Comparison of ENCODE assay signal across 19 mouse cellular contexts in genomic region chr9:37474923-37475322, GRCm38 (mm10). TPM values are rescaled to one million over a fixed set of nuclear protein-coding genes. Genes with fewer than 3 reads are reported as not detected.
DNase-seq lines count a peak whose midpoint lies in the region; ATAC-seq and TF ChIP-seq lines count a peak whose summit lies in the region.
"Had no signal": no experiment of that assay in that cellular context is flagged by ENCODE, and none has a peak within 500 bp of the region (broad histone marks: within the 10 kb centered on the region; RNA-seq: fewer than 3 reads in every experiment).

No protein-coding gene starts in this region.

- TF ChIP-seq POLR2A in brain, embryonic 14.5 days (IDR thresholded peaks at IDR 0.05; ENCODE audit: borderline replicate concordance, extremely low read depth, insufficient read depth, insufficient read length, poor library complexity, severe bottlenecking) = no peak

- H3K4me3 ChIP-seq in embryonic facial prominence, embryonic 14.5 days (ENCODE audit: low read depth, low read length) = no peak overlapping the region
- no peak overlapping the region for H3K4me3 ChIP-seq in embryonic facial prominence, embryonic 10.5 days
- no peak overlapping the region for H3K4me3 ChIP-seq in hindbrain, embryonic 12.5 days
- H3K4me3 ChIP-seq: heart, embryonic 12.5 days; limb, embryonic 13.5 days had no signal

- intact Hi-C loops in left cerebral cortex, postnatal 14 days (cut with DNase I) = no loop called here
- intact Hi-C loops in left cerebral cortex, postnatal 36 days (cut with DNase I) = no loop called here

- ATAC-seq in embryonic facial prominence, embryonic 14.5 days (ENCODE audit: low read depth) = peak; percentile 30; the same call in 1 of the 2 replicates
- no peak for ATAC-seq in hindbrain, embryonic 12.5 days (ENCODE audit: low FRiP score)
- ATAC-seq: hindbrain, embryonic 16.5 days; intestine, postnatal 0 days had no signal

- no peaks in the 10 kb centered on the region for H3K4me1 ChIP-seq in embryonic facial prominence, embryonic 14.5 days (ENCODE audit: control insufficient read depth, insufficient read depth, low read length)
- no peaks in the 10 kb centered on the region for H3K4me1 ChIP-seq in embryonic facial prominence, embryonic 10.5 days
- H3K4me1 ChIP-seq in hindbrain, embryonic 12.5 days = no peaks in the 10 kb centered on the region
- H3K4me1 ChIP-seq: heart, embryonic 12.5 days; limb, embryonic 13.5 days had no signal

- no peak overlapping the region for H3K9ac ChIP-seq in embryonic facial prominence, embryonic 14.5 days (ENCODE audit: low read depth, low read length)
- H3K9ac ChIP-seq in hindbrain, embryonic 12.5 days = no peak overlapping the region
- H3K9ac ChIP-seq: heart, embryonic 12.5 days; limb, embryonic 13.5 days had no signal

- no peak for TF ChIP-seq CTCF in brain, embryonic 14.5 days (IDR thresholded peaks at IDR 0.05; ENCODE audit: borderline replicate concordance, extremely low read depth, insufficient read depth, insufficient read length)

- no peak overlapping the region for H3K4me2 ChIP-seq in embryonic facial prominence, embryonic 14.5 days (ENCODE audit: low read depth, low read length)
- H3K4me2 ChIP-seq in hindbrain, embryonic 12.5 days (replicated peaks) = no peak overlapping the region
- H3K4me2 ChIP-seq: heart, embryonic 12.5 days; limb, embryonic 13.5 days; midbrain, embryonic 11.5 days had no signal

- no peaks in the 10 kb centered on the region for H3K27me3 ChIP-seq in embryonic facial prominence, embryonic 14.5 days (replicated peaks; ENCODE audit: control insufficient read depth, insufficient read depth, low read length)
- H3K27me3 ChIP-seq in embryonic facial prominence, embryonic 10.5 days (replicated peaks; ENCODE audit: low read depth, poor library complexity, severe bottlenecking) = no peaks in the 10 kb centered on the region
- H3K27me3 ChIP-seq in hindbrain, embryonic 12.5 days = no peaks in the 10 kb centered on the region
- H3K27me3 ChIP-seq: CH12.LX; heart, embryonic 12.5 days; limb, embryonic 13.5 days had no signal

- H3K9me3 ChIP-seq in embryonic facial prominence, embryonic 14.5 days (ENCODE audit: control insufficient read depth, low read length) = no peaks in the 10 kb centered on the region
- no peaks in the 10 kb centered on the region for H3K9me3 ChIP-seq in embryonic facial prominence, embryonic 10.5 days
- H3K9me3 ChIP-seq in hindbrain, embryonic 12.5 days (replicated peaks) = no peaks in the 10 kb centered on the region
- H3K9me3 ChIP-seq: heart, embryonic 12.5 days; limb, embryonic 13.5 days had no signal

- DNase-seq in embryonic facial prominence, embryonic 14.5 days (ENCODE audit: low spot score) = peak; percentile 23
- no peak for DNase-seq in embryonic facial prominence, embryonic 10.5 days (ENCODE audit: low spot score)
- DNase-seq in left cerebral cortex, postnatal 14 days (ENCODE audit: low spot score in 2 of 2) = peak; percentile 23 to 40
- DNase-seq in left cerebral cortex, adult 11 months (ENCODE audit: low spot score) = no peak
- peak; percentile 15 for DNase-seq in brain, embryonic 14.5 days (ENCODE audit: low read depth)
- DNase-seq in left cerebral cortex, postnatal 36 days (ENCODE audit: low spot score in 2 of 2) = peak; percentile 34 to 47
- no peak for DNase-seq in cerebellum, postnatal 4 days (ENCODE audit: low spot score in 2 of 2)
- DNase-seq: cerebellum, postnatal 25 days; lung, postnatal 14 days; thymus, postnatal 4 days had no signal

- H3K27ac ChIP-seq in embryonic facial prominence, embryonic 14.5 days (replicated peaks; ENCODE audit: low read depth, low read length) = no peak overlapping the region
- H3K27ac ChIP-seq in embryonic facial prominence, embryonic 10.5 days (replicated peaks) = no peak overlapping the region
- H3K27ac ChIP-seq in hindbrain, embryonic 12.5 days = no peak overlapping the region
- H3K27ac ChIP-seq: limb, embryonic 13.5 days had no signal

- no peaks in the 10 kb centered on the region for H3K36me3 ChIP-seq in embryonic facial prominence, embryonic 14.5 days (ENCODE audit: control insufficient read depth, insufficient read depth, low read length)
- H3K36me3 ChIP-seq in embryonic facial prominence, embryonic 10.5 days (replicated peaks) = no peaks in the 10 kb centered on the region
- no peaks in the 10 kb centered on the region for H3K36me3 ChIP-seq in hindbrain, embryonic 12.5 days
- H3K36me3 ChIP-seq: heart, embryonic 12.5 days; limb, embryonic 13.5 days had no signal

- WGBS in embryonic facial prominence, embryonic 14.5 days = 88% methylated on average over 7 of the region's 7 CpGs
- 86% methylated on average over 7 of the region's 7 CpGs for WGBS in embryonic facial prominence, embryonic 10.5 days
- 88% methylated on average over 7 of the region's 7 CpGs for WGBS in hindbrain, embryonic 12.5 days

RNA-seq across cellular contexts. Expression of gene Msantd2, which starts 14.2 kb away (rescaled TPM):
- polyA plus RNA-seq in embryonic facial prominence, embryonic 14.5 days (2014; fragmentation: Nextera tagmentation; extraction: Ambion mirVana) = 24.9 and 25.0 TPM in 2 replicates
- polyA plus RNA-seq in embryonic facial prominence, embryonic 10.5 days (2016; fragmentation: Nextera tagmentation; extraction: Ambion mirVana) = 34.4 and 36.7 TPM in 2 replicates
- total RNA-seq in left cerebral cortex, postnatal 14 days (2021) = 10 to 100 TPM; 19.2 to 28.3 TPM
- polyA plus RNA-seq in brain, embryonic 14.5 days (2012; rRNA removed) = 65.0 and 72.6 TPM in 2 replicates
- 10 to 100 TPM; 18.8 to 26.6 TPM for total RNA-seq in left cerebral cortex, postnatal 36 days (2021)
- polyA plus RNA-seq in hindbrain, embryonic 12.5 days (2016; fragmentation: Nextera tagmentation; extraction: Ambion mirVana) = 50.7 TPM in 2 replicates

RNA-seq across cellular contexts. Expression of gene Robo3, which starts 41.9 kb away (rescaled TPM):
- polyA plus RNA-seq in embryonic facial prominence, embryonic 14.5 days (2014; fragmentation: Nextera tagmentation; extraction: Ambion mirVana) = 0.08 and 0.15 TPM in 2 replicates
- 4.1 and 9.4 TPM in 2 replicates for polyA plus RNA-seq in embryonic facial prominence, embryonic 10.5 days (2016; fragmentation: Nextera tagmentation; extraction: Ambion mirVana)
- total RNA-seq in left cerebral cortex, postnatal 14 days (2021) = 10 to 100 TPM; 45.1 to 58.9 TPM
- 33.5 and 41.6 TPM in 2 replicates for polyA plus RNA-seq in brain, embryonic 14.5 days (2012; rRNA removed)
- total RNA-seq in left cerebral cortex, postnatal 36 days (2021) = 10 to 100 TPM; 21.6 to 33.0 TPM
- polyA plus RNA-seq in hindbrain, embryonic 12.5 days (2016; fragmentation: Nextera tagmentation; extraction: Ambion mirVana) = 155 and 187 TPM in 2 replicates
- total RNA-seq: heart, postnatal 25 days; neutrophil, adult 5-6 weeks had no signal
- polyA plus RNA-seq: intestine, postnatal 0 days had no signal

RNA-seq across cellular contexts. Expression of gene Esam, which starts 53.0 kb away (rescaled TPM):
- polyA plus RNA-seq in embryonic facial prominence, embryonic 14.5 days (2014; fragmentation: Nextera tagmentation; extraction: Ambion mirVana) = 52.0 and 54.0 TPM in 2 replicates
- 27.0 and 27.5 TPM in 2 replicates for polyA plus RNA-seq in embryonic facial prominence, embryonic 10.5 days (2016; fragmentation: Nextera tagmentation; extraction: Ambion mirVana)
- total RNA-seq in left cerebral cortex, postnatal 14 days (2021) = 10 to 100 TPM; 28.8 to 34.2 TPM
- 32.6 and 34.7 TPM in 2 replicates for polyA plus RNA-seq in brain, embryonic 14.5 days (2012; rRNA removed)
- 10 to 100 TPM; 19.5 to 23.0 TPM for total RNA-seq in left cerebral cortex, postnatal 36 days (2021)
- 31.6 and 32.7 TPM in 2 replicates for polyA plus RNA-seq in hindbrain, embryonic 12.5 days (2016; fragmentation: Nextera tagmentation; extraction: Ambion mirVana)

Comparison
In these comparisons a context has a peak if more than half of its experiments do, and no peak if none do; other contexts are left out.
1. DNase-seq: peak in embryonic facial prominence, embryonic 14.5 days (single experiment), left cerebral cortex, postnatal 14 days (2 of 2), brain, embryonic 14.5 days (single experiment) and left cerebral cortex, postnatal 36 days (2 of 2); none in embryonic facial prominence, embryonic 10.5 days (single experiment), left cerebral cortex, adult 11 months (single experiment) and cerebellum, postnatal 4 days (0 of 2).